24 mouse cellular contexts compared by ENCODE assay signal in the genomic region with DNA sequence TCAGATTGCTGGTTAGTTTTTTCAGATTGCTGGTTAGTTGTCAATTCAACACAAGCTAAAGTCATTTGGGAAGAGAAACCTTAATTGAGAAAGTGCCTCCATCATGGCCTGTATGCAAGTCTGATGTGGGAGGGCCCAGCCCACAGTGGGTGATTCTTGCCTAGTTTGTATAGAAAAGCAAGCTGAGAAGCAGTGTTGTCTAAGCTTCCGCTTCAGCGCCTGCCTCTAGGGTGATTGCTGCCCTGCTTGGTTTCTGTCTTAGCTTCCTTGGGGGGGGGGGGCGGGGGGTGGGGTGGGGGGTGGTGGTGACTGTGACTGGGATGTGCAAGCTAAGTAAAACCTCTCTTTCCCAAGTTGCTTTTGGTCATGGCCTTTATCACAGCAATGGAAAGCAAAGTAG. TPM values are rescaled to one million over a fixed set of nuclear protein-coding genes. Genes with fewer than 3 reads are reported as not detected.
A peak's percentile ranks its signal among the peaks of the same experiment; 100 is the strongest.
DNase-seq lines count a peak whose midpoint lies in the region; ATAC-seq and TF ChIP-seq lines count a peak whose summit lies in the region.
"Had no signal": no experiment of that assay in that cellular context is flagged by ENCODE, and none has a peak within 500 bp of the region (broad histone marks: within the 10 kb centered on the region; RNA-seq: fewer than 3 reads in every experiment).

No protein-coding gene starts in this region.

- peak overlapping the region; percentile 65; the same call in 1 of the 2 replicates for H3K27ac ChIP-seq in forebrain, embryonic 10.5 days
- H3K27ac ChIP-seq in forebrain, embryonic 11.5 days (ENCODE audit: low read depth, low read length) = no peak overlapping the region
- 0 out of 2 replicates have a peak overlapping the region, but pooled peaks have one; percentile 28 for H3K27ac ChIP-seq in kidney, embryonic 15.5 days
- no peak overlapping the region; the same call in 1 of the 2 replicates for H3K27ac ChIP-seq in kidney, adult 2 months (ENCODE audit: insufficient read depth, low read depth, low read length)
- peak overlapping the region; percentile 91; the same call in 1 of the 2 replicates for H3K27ac ChIP-seq in intestine, postnatal 0 days (ENCODE audit: low read depth, low read length)
- H3K27ac ChIP-seq in liver, embryonic 11.5 days (ENCODE audit: low read depth, low read length) = no peak overlapping the region
- H3K27ac ChIP-seq: embryonic facial prominence, embryonic 13.5 days; heart, embryonic 13.5 days; hindbrain, embryonic 12.5 days; liver, embryonic 14.5 days; midbrain, embryonic 12.5 days had no signal

- H3K27me3 ChIP-seq in forebrain, embryonic 10.5 days (ENCODE audit: poor library complexity, severe bottlenecking) = no peaks in the 10 kb centered on the region
- H3K27me3 ChIP-seq in forebrain, embryonic 11.5 days (ENCODE audit: control insufficient read depth, insufficient read depth, low read length) = no peaks in the 10 kb centered on the region
- no peaks in the 10 kb centered on the region for H3K27me3 ChIP-seq in kidney, embryonic 15.5 days
- H3K27me3 ChIP-seq in kidney, adult 2 months (replicated peaks; ENCODE audit: control insufficient read depth, insufficient read depth, low read length) = no peaks in the 10 kb centered on the region
- no peaks in the 10 kb centered on the region for H3K27me3 ChIP-seq in intestine, postnatal 0 days (replicated peaks; ENCODE audit: control insufficient read depth, insufficient read depth, low read length)
- no peaks in the 10 kb centered on the region for H3K27me3 ChIP-seq in liver, embryonic 11.5 days (replicated peaks; ENCODE audit: control insufficient read depth, insufficient read depth, low read length)
- H3K27me3 ChIP-seq: heart, embryonic 13.5 days; hindbrain, embryonic 12.5 days had no signal

- H3K36me3 ChIP-seq in forebrain, embryonic 10.5 days (replicated peaks) = no peaks in the 10 kb centered on the region
- no peaks in the 10 kb centered on the region for H3K36me3 ChIP-seq in forebrain, embryonic 11.5 days (ENCODE audit: control insufficient read depth, insufficient read depth, low read length)
- H3K36me3 ChIP-seq in kidney, embryonic 15.5 days = no peaks in the 10 kb centered on the region
- H3K36me3 ChIP-seq in kidney, adult 2 months (ENCODE audit: control insufficient read depth, insufficient read depth, low read length) = no peaks in the 10 kb centered on the region
- no peaks in the 10 kb centered on the region for H3K36me3 ChIP-seq in intestine, postnatal 0 days (ENCODE audit: control insufficient read depth, insufficient read depth)
- no peaks in the 10 kb centered on the region for H3K36me3 ChIP-seq in liver, embryonic 11.5 days (ENCODE audit: control insufficient read depth, insufficient read depth, low read length)
- H3K36me3 ChIP-seq: embryonic facial prominence, embryonic 13.5 days; heart, embryonic 13.5 days; hindbrain, embryonic 12.5 days; midbrain, embryonic 12.5 days had no signal

- TF ChIP-seq POLR2A in kidney, adult 2 months (IDR thresholded peaks at IDR 0.05; ENCODE audit: low read depth, low read length) = no peak

- H3K4me2 ChIP-seq in forebrain, embryonic 11.5 days (ENCODE audit: low read depth, low read length, severe bottlenecking) = no peak overlapping the region
- no peak overlapping the region for H3K4me2 ChIP-seq in kidney, embryonic 15.5 days
- no peak overlapping the region for H3K4me2 ChIP-seq in intestine, postnatal 0 days (replicated peaks; ENCODE audit: low read depth)
- no peak overlapping the region for H3K4me2 ChIP-seq in liver, embryonic 11.5 days
- H3K4me2 ChIP-seq: embryonic facial prominence, embryonic 13.5 days; heart, embryonic 13.5 days; hindbrain, embryonic 12.5 days; lung, embryonic 14.5 days; midbrain, embryonic 12.5 days had no signal

- no peak overlapping the region for H3K4me3 ChIP-seq in forebrain, embryonic 10.5 days
- no peak overlapping the region for H3K4me3 ChIP-seq in forebrain, embryonic 11.5 days (ENCODE audit: low read depth, low read length)
- H3K4me3 ChIP-seq in kidney, embryonic 15.5 days (replicated peaks) = no peak overlapping the region
- no peak overlapping the region for H3K4me3 ChIP-seq in kidney, adult 2 months (ENCODE audit: insufficient read depth, low read depth, low read length)
- H3K4me3 ChIP-seq in intestine, postnatal 0 days (ENCODE audit: low read depth, low read length) = no peak overlapping the region
- H3K4me3 ChIP-seq in liver, embryonic 11.5 days (ENCODE audit: low read depth, low read length) = no peak overlapping the region
- H3K4me3 ChIP-seq: embryonic facial prominence, embryonic 13.5 days; erythroblast, embryonic 14.5 days; heart, embryonic 13.5 days; hindbrain, embryonic 12.5 days; midbrain, embryonic 12.5 days had no signal

- WGBS in forebrain, embryonic 10.5 days = 12% methylated on average over 3 of the region's 3 CpGs
- 26% methylated on average over 3 of the region's 3 CpGs for WGBS in forebrain, embryonic 11.5 days
- WGBS in kidney, embryonic 15.5 days = 34% methylated on average over 3 of the region's 3 CpGs
- 51% methylated on average over 3 of the region's 3 CpGs for WGBS in kidney, adult 2 months
- 27% methylated on average over 3 of the region's 3 CpGs for WGBS in intestine, postnatal 0 days
- WGBS in liver, embryonic 11.5 days = 56% methylated on average over 3 of the region's 3 CpGs

- TF ChIP-seq CTCF in kidney, adult 2 months (conservative IDR thresholded peaks at IDR 0.05; ENCODE audit: insufficient read depth, insufficient read length, low read depth, low read length) = no peak
- TF ChIP-seq CTCF in intestine, postnatal 0 days (IDR thresholded peaks at IDR 0.05; ENCODE audit: low read depth) = no peak

- H3K9me3 ChIP-seq in forebrain, embryonic 10.5 days = no peaks in the 10 kb centered on the region
- H3K9me3 ChIP-seq in forebrain, embryonic 11.5 days (ENCODE audit: control insufficient read depth, low read length) = no peaks in the 10 kb centered on the region
- no peaks in the 10 kb centered on the region for H3K9me3 ChIP-seq in kidney, embryonic 15.5 days (replicated peaks)
- no peaks in the 10 kb centered on the region for H3K9me3 ChIP-seq in intestine, postnatal 0 days (ENCODE audit: control insufficient read depth)
- no peaks in the 10 kb centered on the region for H3K9me3 ChIP-seq in liver, embryonic 11.5 days (ENCODE audit: control insufficient read depth, low read length)
- H3K9me3 ChIP-seq: embryonic facial prominence, embryonic 13.5 days; heart, embryonic 13.5 days; hindbrain, embryonic 12.5 days; midbrain, embryonic 12.5 days had no signal

- H3K9ac ChIP-seq in forebrain, embryonic 11.5 days (ENCODE audit: low read length) = no peak overlapping the region
- no peak overlapping the region for H3K9ac ChIP-seq in kidney, embryonic 15.5 days
- H3K9ac ChIP-seq in intestine, postnatal 0 days (ENCODE audit: low read depth, low read length) = no peak overlapping the region
- H3K9ac ChIP-seq in liver, embryonic 11.5 days (ENCODE audit: low read depth, low read length) = no peak overlapping the region
- H3K9ac ChIP-seq: embryonic facial prominence, embryonic 13.5 days; heart, embryonic 13.5 days; hindbrain, embryonic 12.5 days; liver, embryonic 14.5 days; lung, embryonic 14.5 days; midbrain, embryonic 12.5 days had no signal

- peak; percentile 28 for DNase-seq in forebrain, embryonic 10.5 days (ENCODE audit: extremely low spot score, low spot score)
- DNase-seq in forebrain, embryonic 11.5 days (ENCODE audit: low spot score) = no peak
- DNase-seq in kidney, adult 2 months = no peak
- peak; percentile 46 for DNase-seq in Muller cell, postnatal 12 days (ENCODE audit: inconsistent ontology term)
- no peak for DNase-seq in urinary bladder, adult 18-20 months (ENCODE audit: low spot score in 2 of 2)
- DNase-seq in liver, embryonic 11.5 days (ENCODE audit: low spot score) = no peak
- DNase-seq: adrenal gland, postnatal 25 days; cerebellum, adult 11 months; cerebellum, adult 9-11 months; gastrocnemius, postnatal 10 days; heart, adult 18-20 months; heart, postnatal 14 days; kidney, adult 9 months; kidney, postnatal 25 days; lung, embryonic 14.5 days had no signal

- H3K4me1 ChIP-seq in forebrain, embryonic 10.5 days = peaks cover 61% of the 10 kb centered on the region
- peaks cover 10% of the 10 kb centered on the region for H3K4me1 ChIP-seq in forebrain, embryonic 11.5 days (replicated peaks; ENCODE audit: control insufficient read depth, insufficient read depth, low read length)
- peaks cover 31% of the 10 kb centered on the region for H3K4me1 ChIP-seq in kidney, embryonic 15.5 days
- peaks cover 41% of the 10 kb centered on the region for H3K4me1 ChIP-seq in kidney, adult 2 months (ENCODE audit: control insufficient read depth, insufficient read depth, low read length)
- peaks cover 10% of the 10 kb centered on the region; the same call in 1 of the 2 replicates for H3K4me1 ChIP-seq in intestine, postnatal 0 days (replicated peaks; ENCODE audit: control insufficient read depth, insufficient read depth, low read length)
- no peaks in the 10 kb centered on the region for H3K4me1 ChIP-seq in liver, embryonic 11.5 days (replicated peaks; ENCODE audit: control insufficient read depth, insufficient read depth, low read length)

- no peak; the same call in 1 of the 2 replicates for ATAC-seq in forebrain, embryonic 11.5 days (replicated peaks; ENCODE audit: low FRiP score)
- no peak; the same call in 1 of the 2 replicates for ATAC-seq in kidney, embryonic 15.5 days (replicated peaks; ENCODE audit: low FRiP score)
- no peak for ATAC-seq in intestine, postnatal 0 days
- no peak for ATAC-seq in liver, embryonic 11.5 days (replicated peaks; ENCODE audit: low FRiP score)
- ATAC-seq: CD4-positive, CD25-positive, alpha-beta regulatory T cell, adult 4 months had no signal

RNA-seq across cellular contexts. Expression of a gene that starts 53.0 kb away (rescaled TPM):
- 9.1 and 10.9 TPM in 2 replicates for polyA plus RNA-seq in forebrain, embryonic 10.5 days (2016; fragmentation: Nextera tagmentation; extraction: Ambion mirVana)
- polyA plus RNA-seq in forebrain, embryonic 11.5 days (2014; fragmentation: Nextera tagmentation; extraction: Ambion mirVana) = 8.0 and 8.2 TPM in 2 replicates
- 26.7 and 28.8 TPM in 2 replicates for polyA plus RNA-seq in kidney, embryonic 15.5 days (2015; fragmentation: Nextera tagmentation; extraction: Ambion mirVana)
- 30.0 and 31.6 TPM in 2 replicates for polyA plus RNA-seq in kidney, adult 2 months (2012; rRNA removed)
- polyA plus RNA-seq in intestine, postnatal 0 days (2015; fragmentation: Nextera tagmentation; extraction: Ambion mirVana) = 47.0 and 55.7 TPM in 2 replicates
- polyA plus RNA-seq in liver, embryonic 11.5 days (2014; fragmentation: Nextera tagmentation; extraction: Ambion mirVana) = 6.4 and 7.2 TPM in 2 replicates

Comparison
In these comparisons a context has a peak if more than half of its experiments do, and no peak if none do; other contexts are left out.
1. DNase-seq: peak in forebrain, embryonic 10.5 days (single experiment) and Muller cell, postnatal 12 days (single experiment); none in forebrain, embryonic 11.5 days (single experiment), kidney, adult 2 months (single experiment), urinary bladder, adult 18-20 months (0 of 2) and liver, embryonic 11.5 days (single experiment).
2. H3K27ac ChIP-seq: peak in forebrain, embryonic 10.5 days (single experiment), kidney, embryonic 15.5 days (single experiment) and intestine, postnatal 0 days (single experiment); none in forebrain, embryonic 11.5 days (single experiment), kidney, adult 2 months (single experiment) and liver, embryonic 11.5 days (single experiment).